ENCODE assay signal across 8 mouse cellular contexts in the genomic region with DNA sequence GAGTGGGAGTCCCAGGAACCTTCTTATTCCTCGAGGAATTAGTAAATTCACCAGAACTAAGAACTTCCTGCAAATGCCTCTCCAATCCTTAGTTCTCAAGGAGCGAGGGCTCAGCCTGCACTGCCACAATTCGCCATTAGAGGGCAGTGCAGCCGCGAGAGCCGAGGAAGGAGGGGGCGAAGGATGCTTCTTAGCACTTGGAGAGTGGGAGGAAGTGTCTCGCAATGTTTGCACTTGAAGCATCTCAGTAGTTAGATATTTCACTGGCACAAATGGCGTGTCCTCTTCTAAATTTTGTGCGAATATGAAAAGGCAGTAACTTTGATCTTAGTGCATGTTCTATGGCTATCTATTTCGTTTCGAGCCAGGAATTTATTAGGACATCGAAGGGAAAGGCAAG. TPM values are rescaled to one million over a fixed set of nuclear protein-coding genes. Genes with fewer than 3 reads are reported as not detected.
DNase-seq lines count a peak whose midpoint lies in the region; ATAC-seq and TF ChIP-seq lines count a peak whose summit lies in the region.

No protein-coding gene starts in this region.

- no peak for TF ChIP-seq POLR2A in limb, embryonic 14.5 days (IDR thresholded peaks at IDR 0.05; ENCODE audit: borderline replicate concordance, extremely low read depth, insufficient read depth, insufficient read length)

- no peak for ATAC-seq in liver, embryonic 12.5 days
- no peak for ATAC-seq in kidney, embryonic 14.5 days (ENCODE audit: low FRiP score, low TSS enrichment)
- ATAC-seq in limb, embryonic 14.5 days (ENCODE audit: low FRiP score, low read depth), result no peak
- no peak for ATAC-seq in stomach, embryonic 15.5 days (ENCODE audit: insufficient read depth, low FRiP score, low read depth)

- H3K9me3 ChIP-seq in liver, embryonic 12.5 days (replicated peaks), result no peaks in the 10 kb centered on the region
- no peaks in the 10 kb centered on the region for H3K9me3 ChIP-seq in kidney, embryonic 14.5 days (ENCODE audit: control insufficient read depth, low read length)
- no peaks in the 10 kb centered on the region for H3K9me3 ChIP-seq in limb, embryonic 14.5 days (ENCODE audit: control insufficient read depth, low read length)
- no peaks in the 10 kb centered on the region for H3K9me3 ChIP-seq in stomach, embryonic 15.5 days

- H3K4me2 ChIP-seq in liver, embryonic 12.5 days, result no peak overlapping the region
- 0 out of 2 replicates have a peak overlapping the region, but pooled peaks have one; percentile 8 for H3K4me2 ChIP-seq in kidney, embryonic 14.5 days (replicated peaks; ENCODE audit: low read depth, low read length)
- H3K4me2 ChIP-seq in limb, embryonic 14.5 days (replicated peaks; ENCODE audit: low read depth, low read length, severe bottlenecking), result peak overlapping the region; percentile 38
- H3K4me2 ChIP-seq in stomach, embryonic 15.5 days, result peak overlapping the region; percentile 19

- intact Hi-C loops in gastrocnemius, postnatal 36 days (cut with DNase I), result loop anchor here (5.0 kb wide), 2 partner anchors 800 to 1755 kb away; no protein-coding TSS in a partner anchor

- peaks cover 5% of the 10 kb centered on the region; the same call in 1 of the 2 replicates for H3K27me3 ChIP-seq in liver, embryonic 12.5 days (replicated peaks)
- no peaks in the 10 kb centered on the region for H3K27me3 ChIP-seq in kidney, embryonic 14.5 days (ENCODE audit: control insufficient read depth, insufficient read depth, low read length)
- H3K27me3 ChIP-seq in limb, embryonic 14.5 days (ENCODE audit: control insufficient read depth, insufficient read depth, low read length), result no peaks in the 10 kb centered on the region
- H3K27me3 ChIP-seq in stomach, embryonic 15.5 days (replicated peaks), result no peaks in the 10 kb centered on the region

- H3K4me3 ChIP-seq in liver, embryonic 12.5 days, result no peak overlapping the region
- H3K4me3 ChIP-seq in kidney, embryonic 14.5 days (ENCODE audit: low read length), result no peak overlapping the region
- peak overlapping the region; percentile 22 for H3K4me3 ChIP-seq in limb, embryonic 14.5 days (replicated peaks; ENCODE audit: low read length)
- no peak overlapping the region for H3K4me3 ChIP-seq in stomach, embryonic 15.5 days (replicated peaks)

- WGBS in liver, embryonic 12.5 days (ENCODE audit: insufficient replicate concordance), result 17% methylated on average over 13 of the region's 13 CpGs
- 19% methylated on average over 13 of the region's 13 CpGs for WGBS in kidney, embryonic 14.5 days
- 12% methylated on average over 13 of the region's 13 CpGs for WGBS in limb, embryonic 14.5 days
- WGBS in stomach, embryonic 15.5 days, result 18% methylated on average over 13 of the region's 13 CpGs

- H3K9ac ChIP-seq in liver, embryonic 12.5 days, result no peak overlapping the region
- no peak overlapping the region for H3K9ac ChIP-seq in kidney, embryonic 14.5 days (ENCODE audit: low read depth, low read length)
- no peak overlapping the region for H3K9ac ChIP-seq in limb, embryonic 14.5 days (ENCODE audit: low read depth, low read length, severe bottlenecking)
- no peak overlapping the region for H3K9ac ChIP-seq in stomach, embryonic 15.5 days

- no peaks in the 10 kb centered on the region for H3K36me3 ChIP-seq in liver, embryonic 12.5 days
- H3K36me3 ChIP-seq in kidney, embryonic 14.5 days (ENCODE audit: control insufficient read depth, insufficient read depth, low read length), result no peaks in the 10 kb centered on the region
- no peaks in the 10 kb centered on the region for H3K36me3 ChIP-seq in limb, embryonic 14.5 days (ENCODE audit: control insufficient read depth, insufficient read depth, low read length)
- H3K36me3 ChIP-seq in stomach, embryonic 15.5 days, result no peaks in the 10 kb centered on the region

- no peak overlapping the region for H3K27ac ChIP-seq in liver, embryonic 12.5 days
- no peak overlapping the region for H3K27ac ChIP-seq in kidney, embryonic 14.5 days (ENCODE audit: low read depth, low read length)
- no peak overlapping the region for H3K27ac ChIP-seq in limb, embryonic 14.5 days (replicated peaks; ENCODE audit: low read depth, low read length)
- no peak overlapping the region for H3K27ac ChIP-seq in stomach, embryonic 15.5 days

- peak; percentile 65 for DNase-seq in liver
- DNase-seq in embryo, embryonic 10.5 days (ENCODE audit: low spot score), result peak; percentile 86
- DNase-seq in gastrocnemius, postnatal 36 days, result peak; percentile 51 to 66
- DNase-seq in limb, embryonic 14.5 days (ENCODE audit: low spot score), result peak; percentile 83
- peak; percentile 4 to 53 for DNase-seq in natural killer cell, adult 2 months (ENCODE audit: low spot score in 2 of 2)

- H3K4me1 ChIP-seq in liver, embryonic 12.5 days, result no peaks in the 10 kb centered on the region
- H3K4me1 ChIP-seq in kidney, embryonic 14.5 days (ENCODE audit: control insufficient read depth, insufficient read depth, low read length), result no peaks in the 10 kb centered on the region
- 0 out of 2 replicates have a peak, but pooled peaks cover 6% of the 10 kb centered on the region for H3K4me1 ChIP-seq in limb, embryonic 14.5 days (ENCODE audit: control insufficient read depth, insufficient read depth, low read length)
- no peaks in the 10 kb centered on the region for H3K4me1 ChIP-seq in stomach, embryonic 15.5 days

RNA-seq across cellular contexts. Expression of a gene that starts 59.0 kb away (rescaled TPM):
- 40.8 and 45.1 TPM in 2 replicates for polyA plus RNA-seq in liver, embryonic 12.5 days (2016; fragmentation: Nextera tagmentation; extraction: Ambion mirVana)
- 10 to 100 TPM in 1 of 2 experiments, 1 to 10 TPM in 1; 8.3 to 10.7 TPM for total RNA-seq in gastrocnemius, postnatal 36 days (2021)
- polyA plus RNA-seq in kidney, embryonic 14.5 days (2014; fragmentation: Nextera tagmentation; extraction: Ambion mirVana), result 33.9 and 65.9 TPM in 2 replicates
- 69.0 and 69.2 TPM in 2 replicates for polyA plus RNA-seq in limb, embryonic 14.5 days (2012; rRNA removed)
- 70.9 and 73.5 TPM in 2 replicates for polyA plus RNA-seq in limb, embryonic 14.5 days (2014; fragmentation: Nextera tagmentation; extraction: Ambion mirVana)
- 58.4 and 64.3 TPM in 2 replicates for polyA plus RNA-seq in stomach, embryonic 15.5 days (2015; fragmentation: Nextera tagmentation; extraction: Ambion mirVana)

Comparison
In these comparisons a context has a peak if more than half of its experiments do, and no peak if none do; other contexts are left out.
1. DNase-seq: peak in every context shown above with its lines; median percentile 86 in embryo, embryonic 10.5 days; 83 in limb, embryonic 14.5 days; 65 in liver; 58 in gastrocnemius, postnatal 36 days; 28 in natural killer cell, adult 2 months.